Mouse (Mus musculus): ENCODE measurements at regions not wholly inside any gene's neighbourhood (a gene's known extent, or its start where the extent isn't known, plus 50 kb on each side); places are given as distances from the start of the nearest gene placed in this dataset.

DNA sequence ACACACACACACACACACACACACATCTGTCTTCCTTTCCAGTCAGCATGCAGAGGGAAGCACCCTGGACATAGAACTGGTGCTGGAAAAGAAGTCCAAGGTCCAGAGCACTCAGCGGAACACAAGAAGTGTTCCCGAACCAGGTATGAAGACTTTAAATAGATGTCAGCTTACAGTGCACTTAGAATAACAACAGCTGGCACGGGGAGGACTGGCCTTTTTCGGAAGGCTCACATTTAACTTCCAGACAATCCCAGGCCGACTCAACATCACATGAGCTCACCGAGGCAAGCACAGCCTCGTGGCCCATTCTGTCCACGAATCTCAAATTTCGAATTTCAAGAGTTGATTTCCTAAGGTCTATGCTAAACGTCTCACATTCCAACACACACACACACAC, 70.9 kb upstream of the Slc25a33 start:
- no peak for DNase-seq (ENCODE audit: low spot score in 2 of 2)

GRCm38 (mm10) chr4:149843736-149844135, 69.7 kb upstream of the Slc25a33 start:
- no peak for DNase-seq (ENCODE audit: low spot score in 2 of 2)

GRCm38 (mm10) chr4:149842906-149843305, 68.8 kb upstream of the Slc25a33 start:
- no peak for DNase-seq (ENCODE audit: low spot score in 2 of 2)

GRCm38 (mm10) chr4:149841856-149842255, 67.8 kb upstream of the Slc25a33 start:
- no peak for DNase-seq (ENCODE audit: low spot score in 2 of 2)

DNA sequence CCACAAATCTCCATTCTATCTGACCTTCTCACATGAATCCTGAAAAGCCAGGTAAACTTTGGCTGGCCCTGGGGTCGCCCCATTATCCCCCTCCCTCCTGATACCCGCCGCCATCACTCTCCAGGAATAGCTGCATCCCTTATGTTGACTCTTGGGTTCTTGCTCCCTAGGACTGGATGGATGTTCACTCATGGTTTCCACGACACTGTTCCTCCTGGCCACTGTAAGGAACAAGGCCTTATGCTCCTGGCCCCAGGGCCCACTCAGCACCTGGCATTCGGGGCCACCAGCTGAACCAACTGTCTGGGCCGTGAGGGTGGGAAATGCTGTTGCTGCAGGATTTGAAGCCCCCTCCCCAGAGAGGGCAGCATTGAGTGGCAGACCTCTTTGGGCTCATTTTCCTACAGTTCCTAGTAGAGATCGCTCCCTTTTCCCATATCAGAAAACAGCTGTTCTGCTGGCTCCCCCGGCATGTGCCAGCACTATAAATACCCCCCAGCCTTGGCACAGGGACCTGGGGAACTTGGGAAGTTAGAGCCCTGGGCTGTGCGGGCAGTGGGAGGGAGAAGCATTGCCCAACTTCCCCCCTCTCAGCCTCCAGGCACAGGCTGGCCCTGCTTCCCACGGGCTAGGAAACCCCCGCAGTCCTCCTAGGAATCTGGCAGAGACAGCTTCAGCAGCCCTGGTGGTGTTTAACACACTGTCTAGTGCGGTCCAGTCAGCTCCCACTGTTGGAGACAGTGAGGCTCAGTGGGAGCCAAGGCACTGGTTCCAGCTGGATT, 66.6 kb upstream of the Slc25a33 start:
- peak; percentile 67 to 87 for DNase-seq (ENCODE audit: low spot score in 2 of 2)

DNA sequence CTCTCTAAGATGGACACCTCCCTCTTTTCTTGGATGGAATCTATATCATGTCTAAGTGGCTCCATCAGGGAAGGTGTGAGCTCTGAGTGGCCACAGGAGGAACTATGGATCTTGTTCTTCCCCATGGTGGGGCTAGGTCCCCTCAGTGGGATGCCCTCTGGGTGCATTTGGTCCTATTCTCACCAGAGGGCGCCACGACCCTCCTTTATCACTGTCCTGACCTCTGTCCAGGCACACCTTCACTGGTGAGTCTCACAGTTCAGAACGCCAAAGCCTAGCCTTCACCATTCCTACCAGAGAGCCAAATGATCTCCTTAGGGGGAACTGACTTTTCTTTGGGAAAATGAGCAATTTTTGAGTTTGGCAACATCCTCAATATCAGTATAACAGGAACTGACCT, 64.6 kb upstream of the Slc25a33 start:
- no peak for DNase-seq (ENCODE audit: low spot score in 2 of 2)

GRCm38 (mm10) chr4:149834646-149835156, 60.6 kb upstream of the Slc25a33 start:
- DNase-seq (ENCODE audit: low spot score in 2 of 2), result no peak

GRCm38 (mm10) chr4:149832446-149833101, 58.5 kb upstream of the Slc25a33 start:
- no peak for DNase-seq (ENCODE audit: low spot score in 2 of 2)

GRCm38 (mm10) chr4:149830551-149831192, 56.6 kb upstream of the Slc25a33 start:
- DNase-seq (ENCODE audit: low spot score in 2 of 2), result no peak

DNA sequence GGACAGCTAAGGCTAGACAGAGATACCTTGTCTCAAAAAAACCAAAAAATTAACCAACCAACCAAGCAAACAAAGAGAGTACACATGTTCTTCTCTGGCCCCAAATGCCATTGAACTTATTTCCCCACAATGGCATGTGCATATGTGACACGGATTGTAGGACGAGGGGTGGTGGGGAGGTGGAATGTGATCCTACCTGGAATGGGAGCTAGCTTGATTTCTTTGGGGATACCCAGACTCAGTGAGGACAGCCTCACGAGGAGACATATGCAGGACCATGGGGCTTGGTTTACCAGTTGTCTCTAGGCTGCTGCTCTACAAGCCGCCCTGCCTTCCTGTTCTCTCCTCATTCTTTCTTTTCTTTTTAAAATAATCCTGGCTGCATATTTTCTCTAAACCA, 55.9 kb upstream of the Slc25a33 start:
- DNase-seq (ENCODE audit: low spot score in 2 of 2), result no peak

- no peak for DNase-seq (ENCODE audit: low spot score in 2 of 2)
These were observed 53.7 kb upstream of the Slc25a33 start for GRCm38 (mm10) chr4:149827784-149828183.

All from left cerebral cortex, adult 9 months (tissue).